Mouse (Mus musculus): ENCODE measurements around the gene Tpst2.
"Not testable (repeated sequence)": the region's sequence is repeated elsewhere in the genome, so short reads cannot be mapped to it uniquely, and the experiment has no call there.

The Tpst2 gene

DNA sequence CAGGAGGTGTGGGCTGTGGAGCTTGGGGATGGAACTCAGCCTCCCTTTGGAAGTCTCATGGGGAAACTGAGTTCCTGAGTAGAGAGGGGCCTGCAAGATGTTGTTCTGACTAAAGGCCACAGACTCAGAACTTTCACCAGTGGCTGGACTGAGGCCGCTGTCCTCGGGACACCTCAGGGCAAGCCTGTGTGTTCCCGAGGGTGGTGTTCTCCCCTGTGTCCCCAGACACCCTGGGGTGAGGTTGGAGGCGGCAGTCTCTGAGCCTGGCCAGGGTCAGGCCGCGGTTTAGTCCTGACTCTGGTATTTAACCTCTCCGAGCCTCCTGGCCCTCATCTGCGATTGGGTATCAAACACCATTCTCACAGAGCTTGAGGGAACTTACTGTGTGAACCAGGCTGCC is 19.1 kb downstream of the Tpst2 start:
- no peak for DNase-seq (ENCODE audit: low spot score in 2 of 2)

DNA sequence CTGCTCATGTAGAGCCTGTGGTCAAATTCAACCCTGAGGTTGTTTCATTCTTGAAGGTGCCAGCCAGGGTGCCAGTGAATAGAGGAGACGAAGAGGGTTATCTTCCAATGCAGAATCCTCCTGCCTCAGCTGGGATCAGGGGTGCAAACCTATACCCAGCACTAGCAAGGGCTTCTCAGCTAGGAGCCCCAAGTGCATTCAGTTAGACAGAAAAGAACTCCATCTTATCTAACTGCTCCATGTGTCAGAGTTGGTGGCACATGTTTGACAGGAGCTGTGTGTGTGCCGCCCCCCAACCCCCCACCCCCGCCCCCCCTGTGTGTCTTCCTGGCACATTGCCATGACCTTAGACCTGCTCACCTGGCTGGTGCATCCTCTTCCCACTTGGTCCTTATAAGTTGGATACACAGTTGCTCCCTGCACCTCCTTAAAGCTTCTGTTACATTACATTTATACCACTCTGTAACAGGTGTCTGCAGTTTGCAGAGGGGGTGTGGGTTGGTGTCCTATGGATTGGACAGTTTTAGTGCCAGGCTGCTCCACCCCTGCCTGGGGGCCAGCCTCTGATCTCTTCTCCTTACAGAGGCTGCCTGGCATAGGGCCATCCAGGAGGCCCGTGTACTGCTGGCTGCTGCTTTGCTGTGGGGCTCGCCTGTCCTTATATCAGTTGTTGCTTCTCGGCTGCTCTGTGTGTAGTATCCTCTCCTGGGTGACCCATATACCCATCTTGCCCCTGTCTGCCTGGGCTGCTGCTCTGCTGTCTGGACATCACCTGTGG is 20.1 kb downstream of the Tpst2 start:
- no peak for DNase-seq (ENCODE audit: low spot score in 2 of 2)

DNA sequence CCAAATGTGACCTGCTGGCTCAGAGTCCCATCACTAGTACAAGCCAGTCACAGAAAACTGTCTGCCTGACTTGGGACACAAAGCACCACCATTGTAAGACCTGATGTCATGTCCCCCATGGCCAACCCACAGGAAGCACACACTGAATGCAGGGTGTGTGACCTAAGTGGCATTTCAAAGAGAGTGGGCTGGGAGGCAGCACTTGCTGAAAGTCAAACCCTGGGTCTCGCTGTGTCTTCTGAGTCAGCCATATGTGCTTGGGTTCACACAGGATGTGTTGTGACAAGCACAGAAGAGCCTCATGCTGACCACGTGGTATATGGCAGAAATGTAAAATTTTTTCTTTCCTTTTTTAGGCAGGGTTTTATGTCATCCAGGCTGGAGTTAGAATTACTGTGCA is 20.8 kb downstream of the Tpst2 start:
- peak; percentile 41 to 49 for DNase-seq (ENCODE audit: low spot score in 2 of 2)

DNA sequence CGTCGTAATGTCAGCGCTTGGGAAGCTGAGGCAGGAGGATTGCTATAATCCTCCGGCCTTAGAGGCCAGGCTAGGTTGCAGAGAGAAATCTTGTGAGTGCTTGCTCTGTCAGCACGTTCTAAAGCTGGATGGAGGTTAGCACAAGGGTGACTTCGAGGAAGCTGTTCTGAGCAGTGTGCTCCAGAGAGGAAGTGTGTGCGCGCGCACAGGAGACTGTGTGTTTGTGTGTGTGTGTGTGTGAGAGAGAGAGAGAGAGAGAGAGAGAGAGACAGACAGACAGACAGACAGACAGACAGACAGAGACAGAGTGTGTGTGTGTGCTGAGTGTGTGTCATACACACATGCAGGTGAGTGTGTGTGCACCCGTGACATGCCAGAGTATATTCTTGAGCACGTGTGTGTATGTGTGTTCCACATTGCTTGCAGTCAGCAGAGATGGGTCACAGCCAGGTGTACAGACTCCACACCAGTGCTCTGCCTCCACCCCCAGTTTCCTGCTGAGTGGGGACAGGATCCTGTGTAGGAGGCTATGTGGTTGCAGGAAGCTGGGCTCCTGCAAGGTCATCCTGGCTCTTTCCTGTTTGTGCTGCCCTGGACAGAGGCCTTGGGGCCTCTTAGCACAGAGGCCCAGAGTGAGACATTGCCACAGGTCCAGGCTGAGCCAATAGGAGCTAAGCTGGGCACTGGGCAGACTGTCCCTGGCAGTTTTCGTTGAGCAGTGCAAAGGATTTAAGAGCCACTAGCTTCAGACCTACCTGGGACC is 21.9 kb downstream of the Tpst2 start:
- peak in 1 of 2 experiments; percentile 41 for DNase-seq (ENCODE audit: low spot score in 2 of 2)

DNA sequence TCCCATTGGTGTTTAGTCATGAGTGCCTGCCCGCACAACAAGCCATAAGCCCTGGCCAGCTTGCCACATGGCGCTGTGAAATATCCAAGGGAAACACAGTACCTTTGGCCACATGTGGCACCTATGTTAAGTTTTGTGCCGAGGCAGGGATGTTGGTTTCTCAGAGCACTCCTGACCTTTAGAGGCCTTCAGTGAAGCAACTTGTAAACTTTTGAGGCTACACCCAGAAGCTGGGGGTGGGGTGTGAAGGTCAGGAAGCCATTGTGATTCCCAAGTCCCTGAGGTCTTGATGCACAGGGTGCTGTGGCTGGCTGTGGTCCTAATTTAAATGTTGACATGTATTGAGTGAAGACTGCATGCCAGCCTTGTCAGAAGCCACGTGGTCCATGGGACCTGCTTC is 22.9 kb downstream of the Tpst2 start:
- DNase-seq (ENCODE audit: low spot score in 2 of 2), result no peak

DNA sequence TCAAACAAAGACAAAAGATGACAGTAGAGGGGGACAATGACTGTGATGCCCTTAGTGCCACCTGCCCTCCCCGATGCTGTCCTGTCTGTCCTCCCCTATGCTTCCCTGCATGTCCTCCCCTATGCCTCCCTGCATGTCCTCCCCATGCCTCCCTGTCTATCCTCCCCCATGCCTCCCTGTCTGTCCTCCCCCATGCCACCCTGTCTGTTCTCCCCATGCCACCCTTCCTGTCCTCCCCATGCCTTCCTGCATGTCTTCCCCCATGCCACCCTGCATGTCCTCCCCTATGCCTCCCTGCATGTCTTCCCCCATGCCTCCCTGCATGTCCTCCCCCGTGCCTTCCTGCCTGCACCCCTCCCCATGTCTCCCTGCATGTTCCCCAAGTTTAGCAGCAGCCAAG is 23.6 kb downstream of the Tpst2 start:
- no peak for DNase-seq (ENCODE audit: low spot score in 2 of 2)

DNA sequence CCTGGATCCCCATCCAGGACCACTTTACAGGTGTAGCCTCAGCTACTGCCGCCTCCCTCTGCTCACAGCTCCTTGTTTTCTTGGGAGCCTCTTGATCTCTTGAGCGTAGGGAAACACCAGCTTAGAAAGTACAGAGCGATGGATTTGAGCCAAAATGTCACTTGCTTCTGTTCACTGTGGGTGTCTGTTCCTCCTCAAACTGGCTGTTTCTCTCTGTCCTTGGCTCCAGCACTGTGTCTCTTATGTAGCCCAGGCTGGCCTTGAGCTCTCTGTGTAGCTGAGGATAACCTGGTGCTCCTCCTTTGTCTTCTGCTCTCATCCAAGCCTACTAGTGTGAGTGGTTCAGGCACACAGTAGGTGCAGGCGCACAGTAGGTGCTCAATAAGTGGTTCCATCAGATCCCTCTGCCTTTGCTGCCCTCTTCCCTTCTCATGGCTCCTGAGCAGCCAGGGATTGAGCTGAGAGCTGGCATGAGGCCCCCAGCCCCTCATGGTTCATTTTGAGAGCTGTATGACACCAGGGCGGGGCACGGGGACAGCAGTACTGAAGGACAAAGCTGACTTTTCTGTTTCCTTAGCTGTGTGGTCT is 24.3 kb downstream of the Tpst2 start:
- no peak for DNase-seq (ENCODE audit: low spot score in 2 of 2)

DNA sequence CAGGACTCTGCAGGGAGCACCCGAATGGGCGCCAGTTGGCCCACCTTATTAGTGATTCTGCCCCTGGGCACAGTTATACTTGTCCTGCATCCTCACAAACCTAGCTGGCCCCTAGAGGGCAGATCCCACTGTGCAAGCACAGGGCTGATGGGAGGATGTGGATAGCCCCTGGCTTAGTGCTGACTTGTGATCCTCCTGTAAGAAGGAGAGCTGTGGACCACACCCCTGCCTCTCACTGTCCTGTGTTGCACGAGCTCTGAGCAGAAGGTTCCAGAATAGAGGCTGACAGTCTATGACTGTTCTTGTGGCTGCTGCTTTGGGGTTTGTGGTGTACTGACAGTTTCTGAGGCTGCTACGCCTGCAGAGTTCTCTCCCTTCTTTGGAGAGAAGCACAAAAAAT is 25.2 kb downstream of the Tpst2 start:
- no peak for DNase-seq (ENCODE audit: low spot score in 2 of 2)

DNA sequence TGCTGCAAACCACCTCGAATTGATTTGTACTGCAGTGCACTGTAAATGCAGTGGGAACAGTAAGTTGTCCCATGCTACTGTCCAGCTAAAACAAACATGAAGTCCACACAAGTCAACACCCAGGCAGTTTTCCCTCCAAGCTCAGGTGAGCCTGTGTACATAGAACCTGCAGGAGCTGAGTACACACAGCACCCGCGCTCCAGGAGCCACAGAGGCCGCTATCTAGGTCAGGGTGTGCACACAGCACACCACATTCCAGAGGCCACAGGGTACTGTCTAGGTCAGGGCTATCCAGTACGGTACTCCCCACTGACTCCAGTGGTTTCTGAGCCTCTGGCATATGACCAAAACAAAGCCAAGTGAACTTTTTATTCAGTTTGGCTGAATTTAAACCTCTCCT is 25.8 kb downstream of the Tpst2 start:
- DNase-seq (ENCODE audit: low spot score in 2 of 2), result no peak

DNA sequence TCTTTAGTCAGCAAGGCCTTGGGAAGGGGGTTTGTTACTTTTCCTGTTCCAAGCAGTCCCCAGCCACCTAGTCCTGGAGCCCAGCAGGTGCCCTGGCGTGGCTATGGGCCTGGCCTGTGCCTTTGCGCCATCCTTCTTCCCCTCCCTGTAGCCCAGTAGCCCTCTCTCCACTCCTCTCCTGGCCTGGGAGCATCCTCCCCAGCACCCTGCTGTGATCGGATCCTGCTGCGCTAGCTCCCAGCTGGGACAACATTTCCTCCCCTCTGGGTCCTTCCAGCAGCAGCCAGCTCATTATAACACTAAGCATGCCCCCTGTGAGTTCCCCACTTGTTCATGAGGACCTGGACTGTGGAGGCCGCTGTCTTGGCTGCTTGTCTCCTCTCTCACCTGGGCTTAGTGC is 29.4 kb downstream of the Tpst2 start:
- DNase-seq (ENCODE audit: low spot score in 2 of 2), result no peak

DNA sequence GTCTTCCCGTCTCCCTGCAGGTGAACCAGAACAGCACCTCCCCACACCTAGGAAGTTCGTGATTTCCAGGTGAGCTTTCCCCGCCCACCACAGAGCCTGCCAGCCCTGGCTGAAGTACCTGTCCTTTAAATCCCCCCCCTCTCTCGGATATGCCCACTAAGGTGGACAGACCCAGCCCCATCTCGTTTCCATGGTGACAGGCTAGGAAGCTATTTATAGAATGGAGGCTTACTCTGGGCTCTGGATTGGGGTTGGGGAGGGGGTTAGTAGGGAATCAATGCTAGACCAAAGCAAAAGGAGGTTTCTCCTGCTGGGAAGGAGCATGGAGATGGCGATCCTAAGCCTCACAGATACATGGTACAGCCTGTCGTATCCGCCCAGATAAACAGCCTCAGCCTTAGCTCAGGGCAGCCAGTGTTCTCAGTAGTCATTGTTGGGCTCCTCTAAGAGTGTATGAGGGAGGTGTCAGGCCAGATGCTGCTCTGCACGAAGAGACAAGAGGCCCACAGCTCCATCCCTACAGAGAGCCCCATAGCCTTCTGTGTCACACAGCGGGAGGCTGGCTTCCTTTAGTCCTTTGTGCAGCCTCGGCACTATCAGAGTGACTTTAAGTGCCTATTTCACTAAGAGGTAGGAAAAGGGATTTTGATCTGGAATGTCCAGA is 36.9 kb downstream of the Tpst2 start:
- no peak for DNase-seq (ENCODE audit: low spot score in 2 of 2)

DNA sequence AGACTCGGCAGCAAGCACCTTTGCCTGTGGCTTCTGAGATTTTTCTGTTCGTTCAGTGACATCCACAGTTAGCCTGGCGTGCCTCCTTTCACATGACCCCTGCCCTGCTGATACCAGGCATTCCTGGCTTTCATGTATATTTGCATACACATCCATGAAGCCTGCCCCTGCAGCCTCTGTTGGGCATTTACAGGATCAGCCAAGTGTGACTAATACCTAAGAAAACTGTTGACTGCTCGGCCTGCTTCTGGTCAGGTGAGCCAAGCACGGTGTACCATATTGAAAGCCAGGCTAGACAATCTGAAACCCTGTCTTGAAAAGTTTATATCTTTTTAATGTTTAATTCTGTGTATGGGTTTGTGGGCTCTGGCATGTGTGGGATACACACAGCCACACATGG is 40.0 kb downstream of the Tpst2 start:
- no peak for DNase-seq (ENCODE audit: low spot score in 2 of 2)

DNA sequence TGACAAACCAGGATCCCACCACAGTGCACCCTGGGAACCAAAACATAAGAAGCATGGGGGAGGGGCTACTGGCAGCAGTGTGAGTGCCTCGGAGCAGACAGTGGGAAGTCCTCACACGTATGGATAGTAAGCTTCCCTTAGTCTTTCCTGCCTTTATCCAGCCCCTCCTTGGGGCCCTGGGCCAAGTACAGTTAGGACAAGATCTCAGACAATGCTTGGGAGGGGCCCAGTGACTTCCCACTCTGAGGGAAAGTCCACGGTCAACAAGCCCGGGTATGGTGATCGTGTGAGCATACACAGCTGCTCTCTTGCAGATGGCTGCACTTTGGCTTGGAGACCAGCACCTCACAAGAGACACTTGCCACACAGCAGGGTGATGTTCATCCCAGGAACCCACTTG is 40.8 kb downstream of the Tpst2 start:
- DNase-seq (ENCODE audit: low spot score in 2 of 2), result no peak

DNA sequence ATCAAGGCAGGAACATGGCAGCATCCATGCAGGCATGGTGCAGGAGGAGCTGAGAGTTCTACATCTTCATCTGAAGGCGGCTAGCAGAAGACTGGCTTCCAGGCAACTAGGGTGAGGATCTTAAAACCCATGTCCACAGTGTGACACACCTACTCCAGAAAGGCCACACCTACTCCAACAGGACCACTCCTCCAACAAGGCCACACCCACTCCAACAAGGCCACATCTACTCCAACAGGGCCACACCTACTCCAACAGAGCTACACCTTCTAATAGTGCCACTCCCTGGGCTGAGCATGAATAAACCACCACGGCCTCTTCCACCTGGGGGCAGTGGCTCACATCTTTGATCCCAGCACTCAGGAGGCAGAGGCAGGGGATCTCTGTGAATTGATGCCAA is 42.9 kb downstream of the Tpst2 start:
- DNase-seq (ENCODE audit: low spot score in 2 of 2), result not testable (repeated sequence)

DNA sequence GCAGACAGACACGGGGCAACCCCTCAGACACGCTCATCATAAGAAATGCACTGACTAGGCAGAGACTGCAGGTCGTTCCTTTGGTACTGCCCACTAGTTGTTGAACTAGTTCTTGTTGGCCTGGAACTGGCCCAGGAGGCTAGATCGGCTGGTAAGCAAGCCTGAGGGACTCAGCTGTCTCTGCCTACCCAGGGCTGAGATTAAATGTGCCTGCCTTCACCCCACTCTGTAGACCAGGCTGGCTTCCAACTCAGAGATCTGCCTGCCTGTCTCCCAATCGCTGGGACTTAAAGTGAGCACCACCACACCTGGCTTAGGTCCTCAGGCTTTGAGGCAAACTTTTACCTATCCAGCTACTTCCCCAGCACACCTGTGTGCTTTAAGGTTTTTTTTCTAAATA is 43.9 kb downstream of the Tpst2 start:
- no peak for DNase-seq (ENCODE audit: low spot score in 2 of 2)

DNA sequence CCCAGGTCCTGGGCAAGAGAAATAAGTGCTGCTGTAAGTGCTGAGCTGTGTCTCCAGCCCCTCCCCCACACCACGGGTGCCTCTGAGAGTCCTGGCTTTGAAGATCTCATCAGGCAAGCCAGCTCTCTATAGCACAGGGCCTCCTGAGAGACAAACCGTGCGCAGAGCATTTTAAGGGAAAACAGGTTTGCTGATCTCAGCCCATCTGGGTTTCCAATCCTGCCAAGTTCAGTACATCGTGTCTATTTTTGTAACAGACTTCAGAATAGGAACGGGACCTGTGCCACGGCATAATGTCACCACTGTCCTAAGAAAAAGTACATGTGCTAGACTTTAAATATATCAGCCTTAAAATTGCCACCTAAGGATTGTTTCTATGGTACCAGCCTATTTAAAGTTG is 44.4 kb downstream of the Tpst2 start:
- DNase-seq (ENCODE audit: low spot score in 2 of 2), result no peak

DNA sequence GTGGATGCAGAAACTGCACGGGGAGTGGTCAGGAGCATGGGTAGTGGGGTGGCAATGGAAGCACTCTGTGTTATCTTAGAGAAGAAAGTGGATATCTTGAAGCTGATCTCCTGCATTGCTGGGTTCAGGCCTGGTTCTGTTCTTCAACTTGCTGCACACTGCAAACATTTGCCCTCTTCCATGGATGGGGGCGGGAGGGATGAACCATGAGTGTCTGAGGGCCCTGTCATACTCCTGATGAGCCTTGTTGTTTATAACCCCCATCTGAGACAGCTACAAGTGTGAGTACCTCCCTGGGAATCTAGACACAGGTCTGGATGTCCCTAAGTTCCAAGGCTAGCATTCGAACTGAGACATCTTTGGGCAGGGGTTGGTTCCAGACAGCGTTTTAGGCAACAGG is 44.9 kb downstream of the Tpst2 start:
- no peak for DNase-seq (ENCODE audit: low spot score in 2 of 2)

DNA sequence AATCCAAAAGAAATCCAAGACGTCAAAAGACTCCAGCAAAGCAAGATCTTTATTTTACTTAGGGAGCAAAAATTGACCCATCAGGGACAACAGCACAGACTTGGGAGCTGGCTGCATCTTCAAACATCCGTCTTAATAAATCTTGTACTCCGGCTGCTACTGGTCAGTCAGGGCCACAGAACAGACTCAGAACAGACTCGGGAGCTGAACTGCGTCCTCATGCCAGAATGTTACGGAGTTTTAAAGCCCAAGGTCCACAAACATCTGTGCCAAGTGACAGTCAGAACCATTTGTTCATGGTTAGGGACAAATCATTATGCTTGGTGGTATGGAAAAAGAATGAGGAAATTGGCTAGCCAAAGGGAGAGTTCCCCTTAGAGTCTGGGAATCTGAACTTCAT is 46.8 kb downstream of the Tpst2 start:
- no peak for DNase-seq (ENCODE audit: low spot score in 2 of 2)

DNA sequence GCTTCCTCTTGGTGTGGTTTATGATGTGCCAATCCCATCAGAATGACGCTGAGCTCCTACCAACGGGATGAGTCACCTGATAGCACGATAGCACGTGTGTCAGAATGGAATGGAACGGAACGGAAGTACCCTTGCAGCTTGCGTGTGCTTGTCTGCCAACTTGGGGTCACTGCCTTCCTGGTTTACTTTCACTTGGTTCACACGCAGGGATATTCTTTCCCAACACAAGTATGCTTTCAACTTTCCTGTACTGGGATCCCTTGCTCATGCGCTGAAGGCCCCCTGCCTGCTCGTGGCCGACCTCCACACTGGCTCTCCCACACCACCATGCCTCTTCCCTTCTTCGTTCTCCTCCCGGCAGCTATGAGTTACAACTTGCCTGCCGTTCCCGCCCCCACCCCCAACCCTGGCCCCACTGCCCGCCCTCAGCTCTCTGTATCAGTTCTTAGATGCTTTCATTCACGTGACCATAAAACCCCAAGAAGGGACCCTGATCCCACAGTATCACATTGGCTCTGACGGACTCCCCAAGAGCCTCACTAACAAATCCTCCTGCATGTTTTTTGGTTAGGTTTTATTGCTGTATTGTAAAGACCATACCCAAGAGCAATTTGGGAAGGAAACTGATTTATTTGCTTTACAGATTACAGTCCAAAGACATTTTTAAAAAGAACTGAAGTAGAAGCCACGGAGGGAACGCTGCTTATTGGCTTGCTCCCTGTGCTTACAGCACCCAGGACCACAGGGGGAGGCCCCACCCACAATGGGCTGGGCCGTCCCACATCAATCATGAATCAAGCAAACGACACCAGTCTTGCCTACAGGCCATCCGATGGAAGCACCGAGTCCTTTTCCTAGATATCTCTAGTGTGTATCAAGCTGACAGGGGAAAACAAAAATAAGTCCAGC is 48.4 kb downstream of the Tpst2 start:
- DNase-seq (ENCODE audit: low spot score in 2 of 2), result peak; percentile 70 to 74

DNA sequence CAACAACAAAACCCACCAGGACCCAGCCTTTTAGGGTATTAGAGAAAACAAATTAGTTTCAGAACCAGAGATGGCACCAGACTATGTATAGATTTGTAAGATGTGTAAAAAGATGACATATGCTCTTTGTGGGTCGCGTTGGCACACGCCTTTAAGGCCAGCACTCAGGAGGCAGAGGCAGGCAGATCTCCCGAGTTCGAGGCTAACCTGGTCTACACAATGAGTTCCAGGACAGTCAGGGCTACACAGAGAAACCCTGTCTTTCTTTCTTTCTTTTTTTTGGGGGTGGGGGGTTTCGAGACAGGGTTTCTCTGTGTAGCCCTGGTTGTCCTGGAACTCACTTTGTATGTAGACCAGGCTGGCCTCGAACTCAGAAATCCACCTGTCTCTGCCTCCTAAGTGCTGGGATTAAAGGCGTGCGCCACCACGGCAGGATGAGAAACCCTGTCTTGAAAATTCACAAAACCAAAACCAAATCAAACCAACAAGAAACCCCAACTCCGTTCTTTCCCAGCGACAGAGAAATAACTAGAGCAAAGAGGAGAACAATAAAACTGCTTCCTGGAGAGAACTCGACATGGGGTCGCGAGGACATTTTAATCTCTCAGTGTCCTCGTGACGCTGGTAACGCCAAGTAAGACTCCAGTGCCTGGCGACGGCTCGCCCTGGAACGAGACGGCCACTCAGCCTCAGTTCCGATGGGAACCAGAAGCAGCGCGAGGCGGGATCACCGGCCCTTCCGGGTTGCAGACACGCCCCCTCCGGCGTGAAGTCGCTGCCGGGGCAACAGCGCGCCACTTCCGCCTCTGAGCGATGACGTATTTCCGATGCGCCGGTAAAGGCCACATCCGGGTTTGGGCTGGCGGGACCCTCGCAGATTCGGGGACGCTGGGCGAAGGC is 49.3 kb downstream of the Tpst2 start, which contains the start of gene Tfip11:
Tfip11 (plus strand) TSS at position 813 of the 900 bp plus-strand sequence.
- DNase-seq (ENCODE audit: low spot score in 2 of 2), result peak; percentile 89 to 91
